Mouse (Mus musculus): ENCODE data around the gene Daam1.

DNA sequence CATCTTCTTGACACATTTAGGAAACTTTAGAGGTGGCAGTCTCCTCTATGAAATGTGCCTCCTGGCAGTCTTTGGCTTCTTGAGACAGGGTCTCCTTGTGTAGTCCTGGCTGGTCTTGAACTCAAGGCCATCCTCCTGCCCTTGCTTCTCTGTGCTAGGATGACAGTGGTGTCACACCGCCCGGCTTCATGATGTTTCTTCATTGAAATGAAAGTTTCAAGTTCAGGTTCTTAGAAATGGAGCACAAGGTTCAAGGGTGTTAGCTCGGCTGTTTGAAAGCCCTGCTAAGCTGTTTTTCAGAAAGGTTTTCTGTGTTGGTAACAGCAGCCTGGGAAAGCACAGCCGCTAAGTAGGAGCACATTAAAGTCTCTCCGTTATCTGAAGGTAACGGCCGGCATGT is 18.2 kb downstream of the Daam1 start:
- TF ChIP-seq CTCF (conservative IDR thresholded peaks at IDR 0.05; ENCODE audit: low read length), result no peak
- TF ChIP-seq NANOG (IDR thresholded peaks at IDR 0.05; ENCODE audit: borderline replicate concordance, low read length), result no peak
- no peak for TF ChIP-seq POU5F1 (IDR thresholded peaks at IDR 0.05; ENCODE audit: borderline replicate concordance, low read length)
